Mouse (Mus musculus) kidney, adult 9 months (tissue): ENCODE data around the gene Krt14.

Experiments used
- DNase-seq: peaks from one replicate; pipeline ENCODE4 v3.0.0; 2022

Gene Krt14

GRCm38 (mm10) chr11:100157908-100158477 is 49.4 kb downstream of the Krt14 start:
- no peak for DNase-seq

DNA sequence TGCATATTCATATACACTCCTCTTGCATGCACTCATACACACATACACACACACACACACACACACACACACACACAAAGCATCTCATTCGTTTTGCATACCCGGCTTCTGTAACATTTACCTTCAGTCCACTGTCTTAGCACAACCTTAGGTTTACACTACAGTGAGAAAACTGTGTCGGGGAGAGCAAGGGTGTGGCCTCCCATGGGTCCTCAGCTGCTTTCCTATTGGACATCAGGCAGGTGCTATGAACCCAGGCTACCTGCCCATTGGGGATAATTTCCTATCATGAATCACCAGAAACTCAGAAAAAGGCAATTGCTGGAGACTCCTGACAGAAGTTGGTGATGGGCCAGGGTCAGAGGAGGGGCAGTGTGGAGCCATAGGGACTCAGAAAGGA is 50.0 kb downstream of the Krt14 start:
- no peak for DNase-seq

DNA sequence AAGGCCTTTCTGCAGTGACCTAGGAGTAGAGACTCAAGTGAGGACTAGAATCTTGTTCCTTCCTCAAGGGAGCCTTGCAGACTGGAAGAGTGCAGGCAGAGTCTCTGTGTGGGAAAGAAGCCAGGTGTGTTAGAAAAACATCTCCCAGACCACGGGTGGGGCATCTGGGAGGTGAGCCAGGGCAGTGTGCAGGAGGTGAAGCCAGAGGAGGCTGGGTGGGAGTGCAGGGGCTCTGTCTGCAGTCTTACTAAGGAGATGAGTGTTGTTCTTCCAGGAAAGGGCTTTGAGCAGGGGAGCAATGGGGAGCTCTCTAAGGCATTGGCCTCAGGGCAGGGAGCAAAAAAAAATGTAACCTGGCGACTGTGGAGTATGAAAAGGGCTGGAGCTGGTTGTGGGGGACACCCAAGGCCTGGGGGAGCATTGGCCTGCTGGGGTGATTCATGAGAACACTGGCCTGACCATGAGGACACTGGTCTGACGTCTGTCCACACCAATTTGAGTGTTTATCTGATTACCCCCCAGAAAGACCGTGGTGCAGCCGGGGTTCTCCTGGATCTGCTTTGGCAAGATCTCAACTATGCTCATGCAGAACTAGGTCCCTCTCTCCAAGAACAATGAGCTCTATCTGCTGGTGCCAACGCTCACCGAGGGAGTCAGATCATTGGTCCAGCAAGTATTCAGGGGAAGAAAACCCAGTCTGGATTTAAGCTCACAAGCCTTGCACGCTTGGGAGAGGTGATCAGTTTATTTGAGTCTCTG is 51.7 kb downstream of the Krt14 start:
- no peak for DNase-seq
